Mouse (Mus musculus) CD8-positive naive resting alpha-beta T cell, adult 2 months (primary cell): ENCODE results near the gene Slc37a4.
"Not testable (repeated sequence)": the region's sequence is repeated elsewhere in the genome, so short reads cannot be mapped to it uniquely, and the experiment has no call there.

Experiments
- DNase-seq, 2 experiments: peaks; one replicate each; pipeline ENCODE4 v3.0.0; 2022; ENCODE audit warnings: low read depth in 2 of 2, low spot score in 2 of 2

Slc37a4 gene

GRCm38 (mm10) chr9:44396684-44397411, at the start of gene Slc37a4:
Gene Slc37a4 (plus strand): TSS chr9:44396852.
- DNase-seq: peak; percentile 86

DNA sequence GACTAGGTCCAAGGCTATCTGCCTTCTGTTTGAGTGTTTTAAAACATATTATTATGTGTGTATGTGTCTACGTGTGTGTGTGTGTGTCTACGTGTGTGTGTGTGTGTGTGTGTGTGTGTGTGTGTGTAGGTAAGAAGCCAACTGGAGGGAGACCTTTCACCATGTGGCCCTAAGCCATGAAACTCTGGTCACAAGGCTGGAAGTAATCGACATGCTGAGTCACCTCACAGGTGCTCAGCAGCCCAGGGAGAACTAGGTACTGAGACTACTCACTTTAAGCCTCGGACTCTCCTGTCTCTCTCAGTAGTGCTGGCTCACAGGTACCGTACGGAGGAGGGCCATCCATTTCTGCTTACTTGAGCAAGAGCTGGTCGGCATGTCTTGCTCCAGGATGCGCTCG, 49.5 kb upstream of the Slc37a4 start:
- DNase-seq: no peak

DNA sequence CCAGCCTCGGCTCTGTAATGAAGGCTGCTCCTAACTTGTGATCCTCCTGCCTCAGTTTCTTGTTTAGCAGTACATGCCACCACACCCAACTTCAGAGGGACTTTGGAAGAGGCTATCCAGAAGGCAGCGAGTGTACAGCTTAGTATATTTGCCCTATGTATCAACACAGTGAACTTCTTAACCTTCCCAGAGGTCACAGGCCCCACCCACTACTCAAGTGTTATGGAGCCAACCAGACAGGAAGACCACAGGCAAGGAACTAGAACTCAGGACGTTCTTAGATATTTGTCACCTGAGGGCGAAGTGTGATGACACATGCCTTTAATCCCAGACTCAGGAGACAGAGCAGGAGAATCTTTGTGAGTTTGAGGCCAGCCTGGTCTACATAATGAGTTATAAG, 49.0 kb upstream of the Slc37a4 start:
- no peak for DNase-seq

- no peak for DNase-seq
Measured at GRCm38 (mm10) chr9:44348546-44348945, 48.1 kb upstream of the Slc37a4 start.

- no peak for DNase-seq
Measured at GRCm38 (mm10) chr9:44351396-44351795, 45.3 kb upstream of the Slc37a4 start.

DNA sequence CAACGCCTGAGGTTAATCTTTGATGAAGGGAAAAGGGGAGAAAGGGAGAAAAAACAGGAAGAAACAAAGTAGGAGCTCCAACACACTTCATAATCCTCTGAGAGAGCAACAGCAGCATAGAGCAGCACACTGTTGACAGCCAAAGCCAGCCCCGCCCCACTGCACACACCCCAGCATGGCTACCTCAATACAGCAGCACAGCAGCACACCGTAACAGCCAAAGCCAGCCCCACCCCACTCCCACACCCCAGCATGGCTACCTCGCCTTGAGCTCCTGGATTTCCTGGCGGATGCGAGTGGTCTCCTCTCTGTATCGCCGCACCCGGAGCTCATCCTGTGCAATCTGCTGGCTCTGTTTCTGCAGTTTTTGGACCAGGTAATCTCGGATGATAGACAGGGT, 44.3 kb upstream of the Slc37a4 start:
- no peak for DNase-seq

DNA sequence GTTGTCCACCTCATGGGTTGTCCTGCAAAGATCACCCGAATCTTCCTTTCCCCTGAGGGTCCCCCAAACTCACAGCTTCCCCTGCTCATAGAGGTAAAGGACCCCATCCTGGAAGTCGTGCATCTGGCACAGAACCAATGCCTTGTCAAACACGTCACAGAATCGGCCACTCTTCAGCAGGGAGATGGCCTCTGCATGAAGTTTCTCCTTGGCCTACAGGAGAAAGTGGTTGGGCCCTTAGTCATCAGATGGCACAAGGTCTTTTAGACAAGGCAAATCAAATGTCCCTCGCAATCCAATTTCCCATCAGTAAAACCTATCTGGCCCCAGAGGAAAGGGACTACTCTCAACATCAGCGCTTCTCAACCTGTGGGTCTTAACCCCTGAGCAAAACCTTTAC, 43.5 kb upstream of the Slc37a4 start:
- DNase-seq: no peak

- DNase-seq: peak in 1 of 2 experiments; percentile 43
Measured at GRCm38 (mm10) chr9:44357207-44357606, 39.4 kb upstream of the Slc37a4 start.

- DNase-seq: peak; percentile 92 to 95
Measured at GRCm38 (mm10) chr9:44361190-44361917, 35.3 kb upstream of the Slc37a4 start, which contains the start of gene Vps11. Gene Vps11 (minus strand): TSS chr9:44361670.

GRCm38 (mm10) chr9:44361931-44362330, 34.7 kb upstream of the Slc37a4 start:
- DNase-seq: not testable (repeated sequence)

- peak; percentile 17 to 47 for DNase-seq
Measured at GRCm38 (mm10) chr9:44364480-44364879, 32.2 kb upstream of the Slc37a4 start.

DNA sequence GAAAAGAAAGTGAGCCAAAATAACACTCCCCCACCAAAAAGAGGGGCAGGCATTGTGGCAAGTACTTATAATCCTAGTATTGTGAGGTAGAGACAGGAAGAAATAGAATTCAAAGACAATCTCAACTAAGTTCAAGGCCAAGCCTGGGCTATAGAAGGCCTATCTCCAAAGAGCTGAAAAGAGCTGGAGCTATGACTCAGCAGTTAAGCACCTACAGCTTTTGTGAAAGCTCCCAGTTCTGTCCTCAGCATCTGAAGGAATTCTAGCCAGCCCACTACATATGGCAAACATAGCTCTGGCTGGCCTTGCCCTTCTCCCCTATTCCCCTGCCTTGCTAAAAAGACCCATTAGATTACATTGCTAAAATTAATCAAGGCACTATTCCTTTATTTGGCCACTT, 23.3 kb upstream of the Slc37a4 start:
- DNase-seq: no peak

- DNase-seq: no peak
Measured at GRCm38 (mm10) chr9:44376141-44376540, 20.5 kb upstream of the Slc37a4 start.

DNA sequence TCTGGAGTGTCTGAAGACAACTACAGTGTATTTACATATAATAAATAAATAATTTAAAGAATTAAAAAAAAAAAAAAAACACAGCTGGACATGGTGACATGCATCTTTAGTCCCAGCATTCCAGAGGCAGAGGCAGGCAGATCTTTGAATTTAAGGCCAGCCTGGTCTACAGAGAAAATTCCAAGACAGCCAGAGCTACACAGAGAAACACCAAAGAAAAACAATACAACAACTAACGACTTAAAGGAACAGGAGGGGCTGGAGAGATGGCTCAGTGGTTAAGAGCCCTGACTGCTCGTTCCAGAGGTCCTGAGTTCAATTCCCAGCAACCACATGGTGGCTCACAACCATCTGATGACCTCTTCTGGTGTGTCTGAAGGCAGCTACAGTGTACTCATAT, 19.3 kb upstream of the Slc37a4 start:
- not testable (repeated sequence) for DNase-seq

GRCm38 (mm10) chr9:44378153-44378730, 18.4 kb upstream of the Slc37a4 start:
- DNase-seq: no peak

- peak; percentile 99 to 100 for DNase-seq
Measured at GRCm38 (mm10) chr9:44379054-44379834, 17.4 kb upstream of the Slc37a4 start, which contains the start of gene Hyou1. Gene Hyou1 (plus strand): TSS chr9:44379490.

GRCm38 (mm10) chr9:44379862-44380261, 16.8 kb upstream of the Slc37a4 start:
- DNase-seq: no peak

DNA sequence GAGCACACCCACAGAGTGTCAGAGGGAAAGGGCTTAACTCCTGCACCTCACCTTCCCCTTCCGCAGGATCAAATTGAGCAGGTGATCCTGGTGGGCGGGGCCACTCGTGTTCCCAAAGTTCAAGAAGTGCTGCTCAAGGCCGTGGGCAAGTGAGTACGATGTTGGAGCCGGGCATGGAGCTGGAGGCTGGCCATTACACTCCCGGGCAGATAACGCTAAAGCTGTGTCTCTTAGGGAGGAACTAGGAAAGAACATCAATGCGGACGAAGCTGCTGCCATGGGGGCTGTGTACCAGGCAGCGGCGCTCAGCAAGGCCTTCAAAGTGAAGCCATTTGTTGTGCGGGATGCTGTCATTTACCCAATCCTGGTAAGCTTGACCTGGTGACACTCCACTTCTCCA, 12.1 kb upstream of the Slc37a4 start:
- DNase-seq: no peak

- DNase-seq: no peak
Measured at GRCm38 (mm10) chr9:44387221-44387620, 9.4 kb upstream of the Slc37a4 start.

GRCm38 (mm10) chr9:44389273-44389672, 7.4 kb upstream of the Slc37a4 start:
- peak; percentile 21 to 58 for DNase-seq

DNA sequence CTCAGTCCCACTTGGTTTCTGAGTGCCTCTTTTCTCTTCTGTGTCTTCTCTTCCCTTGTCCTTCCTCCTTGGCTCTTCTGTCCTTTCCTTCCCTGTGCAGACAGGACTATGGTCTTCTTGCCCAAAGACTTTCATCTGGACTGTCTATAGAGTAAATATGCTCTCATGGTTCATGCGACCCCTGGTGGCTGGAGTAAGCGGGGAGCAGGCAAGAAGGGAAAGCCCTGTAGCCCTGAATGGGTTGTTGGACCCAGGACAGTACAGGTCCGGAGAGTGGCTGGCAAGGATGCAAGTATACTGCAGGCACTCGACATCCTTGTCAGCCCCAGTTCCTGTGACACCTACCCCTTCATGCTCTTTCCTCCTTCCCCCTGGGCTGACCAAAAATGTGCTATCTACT, 5.2 kb upstream of the Slc37a4 start:
- peak; percentile 48 to 63 for DNase-seq
